Mouse (Mus musculus): ENCODE measurements around the gene Klhl1.
"Not testable (repeated sequence)": the region's sequence is repeated elsewhere in the genome, so short reads cannot be mapped to it uniquely, and the experiment has no call there.

Klhl1 gene

DNA sequence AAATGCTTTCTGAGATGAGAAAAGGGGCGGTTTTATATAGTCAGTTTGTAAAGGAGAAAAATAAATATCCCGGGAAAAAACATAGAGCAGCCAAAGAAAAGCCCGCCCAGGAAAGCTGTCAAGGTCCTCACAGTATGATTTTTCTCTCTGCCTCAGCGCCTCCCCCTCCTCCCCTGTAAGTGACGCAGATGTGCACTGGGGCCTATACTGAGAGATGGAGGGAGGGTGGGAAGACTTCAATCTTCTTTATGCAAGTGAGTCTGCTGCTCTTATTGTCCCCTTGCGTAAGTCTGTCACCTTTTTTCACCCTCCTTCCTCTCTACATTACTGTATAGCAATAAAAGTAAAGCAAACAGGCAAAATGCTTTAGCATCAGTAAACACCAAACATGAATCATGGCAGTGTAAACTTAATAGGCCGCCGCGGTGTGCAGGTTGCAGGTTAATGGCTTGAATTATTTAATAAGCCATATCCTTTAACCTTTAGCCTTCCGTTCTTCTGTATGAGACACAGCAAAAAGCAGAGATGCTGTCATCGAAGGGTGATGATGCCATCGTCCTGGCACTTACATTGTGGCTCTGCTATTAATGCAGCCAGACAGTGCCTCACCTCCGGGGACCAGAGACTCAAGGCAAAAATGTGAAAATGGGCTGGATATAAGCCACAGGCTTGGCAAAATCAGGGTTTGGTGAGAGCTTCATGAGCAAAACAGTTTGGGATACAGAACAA is at the start of gene Klhl1:
Gene Klhl1 (minus strand): TSS at position 149 of the 729 bp plus-strand sequence.
- no peak for DNase-seq (ENCODE audit: low read depth)

DNA sequence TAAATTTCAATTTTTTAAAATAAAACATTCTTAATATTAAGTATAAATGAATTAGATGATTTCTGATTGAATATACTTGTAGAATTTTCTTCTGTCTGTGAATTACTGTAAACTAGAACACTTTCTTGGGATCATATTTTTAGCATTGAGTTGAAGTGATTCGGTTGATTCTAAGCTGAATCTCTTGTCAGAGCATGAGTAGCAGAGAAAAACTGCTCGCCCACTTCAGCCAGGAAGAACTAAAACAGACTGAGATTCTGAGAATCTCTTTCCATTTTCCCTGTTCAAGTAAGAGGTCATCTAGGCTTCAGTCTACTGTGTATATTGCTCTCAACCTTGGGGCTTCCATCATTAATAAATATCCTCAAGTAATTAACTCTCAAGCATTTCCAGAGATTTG is 34.8 kb upstream of the Klhl1 start:
- DNase-seq (ENCODE audit: low read depth): no peak

DNA sequence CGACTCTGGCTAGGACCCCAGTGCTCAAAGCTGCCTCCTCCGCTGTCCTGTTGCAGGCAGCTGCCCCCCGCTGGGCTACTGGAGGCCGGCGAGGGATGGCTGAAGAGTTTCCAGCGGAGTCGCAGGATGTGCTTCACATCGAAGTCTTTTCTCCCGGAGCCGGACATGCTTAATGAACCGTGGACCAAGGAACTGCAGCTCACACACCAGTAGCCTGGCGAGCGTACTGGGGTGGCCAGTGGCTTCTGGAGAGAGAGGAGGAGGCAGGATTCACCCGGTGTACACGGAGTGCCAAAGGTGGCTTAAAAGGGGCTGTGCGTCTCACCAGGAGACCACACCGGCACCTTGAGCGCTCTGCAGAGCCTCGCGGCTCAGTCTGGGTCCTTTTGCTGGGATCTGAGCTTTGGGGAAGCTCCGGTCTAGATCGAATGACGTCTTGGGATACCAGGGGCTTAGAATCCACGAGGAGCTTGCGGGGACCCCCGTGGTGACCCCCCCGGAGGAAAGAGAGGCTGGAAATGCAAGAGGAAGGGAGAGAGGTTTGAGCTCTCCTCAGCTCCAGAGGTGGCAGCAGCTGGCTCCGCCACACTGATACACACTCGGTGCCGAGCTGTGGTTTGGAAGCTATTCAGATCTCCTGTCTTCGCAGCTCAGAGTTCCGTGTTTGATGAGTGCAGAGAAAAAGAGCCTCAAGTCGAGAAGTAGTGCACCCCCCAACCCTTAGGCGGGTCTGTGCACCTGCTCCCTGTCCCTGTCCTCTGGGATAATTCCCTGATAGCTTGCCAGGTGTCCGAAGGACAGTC is 550 bp downstream of the Klhl1 start:
- DNase-seq (ENCODE audit: low read depth): peak; percentile 1

DNA sequence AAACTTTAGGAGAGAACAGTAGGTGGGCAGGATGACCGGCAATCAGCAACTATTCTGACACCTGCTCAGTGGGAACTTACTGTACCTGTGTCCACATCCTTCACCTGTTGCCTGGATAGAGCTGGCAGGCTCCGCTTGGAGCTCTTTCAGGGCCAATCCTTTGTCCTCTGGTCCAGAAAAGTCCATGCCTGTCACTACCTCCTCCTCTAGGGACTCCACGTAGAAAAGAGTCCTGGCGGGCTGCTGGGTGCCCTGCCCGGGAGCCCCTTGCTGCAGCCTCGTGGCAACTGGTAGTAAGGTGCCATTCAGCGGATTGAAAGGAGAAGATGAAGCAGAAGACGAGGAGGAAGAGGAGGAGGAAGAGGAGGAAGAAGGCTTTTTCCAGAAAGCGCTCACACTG is 1.2 kb downstream of the Klhl1 start:
- no peak for DNase-seq (ENCODE audit: low read depth)

GRCm38 (mm10) chr14:96499936-96500335 is 19.0 kb downstream of the Klhl1 start:
- peak; percentile 16 for DNase-seq (ENCODE audit: low read depth)

GRCm38 (mm10) chr14:96471812-96472211 is 47.1 kb downstream of the Klhl1 start:
- no peak for DNase-seq (ENCODE audit: low read depth)

DNA sequence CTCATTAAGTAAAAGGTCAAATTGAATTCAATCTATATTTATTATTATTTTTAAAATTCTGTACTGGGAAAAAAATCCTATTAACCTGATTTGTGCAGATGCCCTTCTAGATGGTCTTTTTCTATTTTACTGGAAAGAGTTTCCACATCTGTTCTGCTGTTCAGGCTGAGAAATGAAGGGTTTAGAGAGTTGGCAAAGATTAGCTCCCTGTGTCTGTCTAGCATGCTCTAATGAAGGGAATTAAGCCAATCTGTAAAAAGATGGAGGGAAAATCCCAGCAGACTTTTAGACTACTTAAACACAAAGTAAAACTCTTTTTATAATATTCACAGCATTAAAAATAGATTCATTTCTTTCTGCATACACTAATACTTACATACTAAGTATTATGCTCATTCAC is 47.6 kb downstream of the Klhl1 start:
- no peak for DNase-seq (ENCODE audit: low read depth)

GRCm38 (mm10) chr14:96461756-96462155 is 57.1 kb downstream of the Klhl1 start:
- no peak for DNase-seq (ENCODE audit: low read depth)

DNA sequence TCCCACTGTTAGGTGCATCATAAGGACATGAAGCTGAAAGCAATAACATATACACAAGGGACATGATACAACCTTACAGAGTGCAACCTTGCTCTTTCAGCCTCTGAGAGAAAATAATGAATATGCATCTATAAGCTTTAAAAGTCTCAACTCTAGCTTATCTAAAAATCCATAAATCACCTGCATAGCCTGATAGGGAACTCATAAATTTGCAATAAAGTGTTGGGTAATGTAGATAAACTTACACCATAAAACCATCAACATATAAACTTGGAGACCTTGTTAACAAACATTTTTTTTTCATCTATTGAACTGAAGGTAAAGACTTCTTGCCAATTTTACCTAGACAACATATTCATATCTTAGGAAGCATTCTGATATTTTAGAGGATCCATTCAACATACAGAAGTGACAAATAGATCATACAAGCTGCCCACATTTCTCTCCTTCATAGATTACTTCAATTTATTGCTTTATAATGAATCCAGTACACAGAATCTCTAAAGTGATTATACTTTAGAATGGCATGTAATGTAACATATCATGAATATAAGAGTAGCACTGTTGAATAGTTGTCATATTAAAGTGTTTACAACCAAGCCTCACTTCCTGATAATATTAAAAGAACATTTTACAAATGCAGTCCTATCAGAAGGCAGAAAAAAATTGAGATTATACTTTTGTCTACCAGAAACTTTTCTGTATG is 126.7 kb downstream of the Klhl1 start:
- DNase-seq (ENCODE audit: low read depth): no peak

DNA sequence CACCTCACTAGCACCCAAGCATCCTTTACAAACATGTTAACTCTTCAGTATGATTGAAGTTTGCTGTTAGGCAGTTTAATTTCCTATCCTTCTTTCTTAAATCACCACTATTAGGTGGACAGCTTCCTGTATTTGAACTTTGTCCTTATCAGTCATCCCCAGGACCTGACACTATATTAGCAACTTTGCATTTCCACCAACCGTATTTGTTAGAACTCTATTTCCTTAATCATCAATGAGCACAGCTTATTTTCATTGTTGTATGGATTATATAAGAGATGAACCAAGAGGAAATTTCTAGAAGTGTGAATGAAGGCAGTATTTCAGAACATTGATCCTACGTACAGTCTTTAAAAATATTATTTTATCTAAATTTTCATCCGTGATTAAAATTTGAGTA is 156.2 kb downstream of the Klhl1 start:
- DNase-seq (ENCODE audit: low read depth): no peak

DNA sequence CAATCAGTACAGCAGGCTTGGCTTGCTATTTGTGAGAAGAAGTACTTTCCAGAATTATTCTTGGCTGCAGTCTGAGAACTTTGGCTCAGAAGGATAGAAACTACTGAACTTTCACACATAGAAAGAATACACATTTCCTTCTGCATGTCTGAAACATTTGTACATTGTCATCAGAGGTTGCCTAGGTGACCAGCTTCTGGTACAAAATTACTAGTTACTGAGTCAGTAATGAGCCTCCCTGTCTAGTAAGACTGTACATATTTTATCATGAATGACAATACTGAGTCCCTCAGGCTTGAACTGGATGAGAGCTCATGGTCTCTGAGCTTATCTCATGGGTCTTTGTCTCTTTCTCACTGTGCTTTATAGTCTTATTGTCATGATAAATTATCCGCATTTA is 170.7 kb downstream of the Klhl1 start:
- DNase-seq (ENCODE audit: low read depth): no peak

DNA sequence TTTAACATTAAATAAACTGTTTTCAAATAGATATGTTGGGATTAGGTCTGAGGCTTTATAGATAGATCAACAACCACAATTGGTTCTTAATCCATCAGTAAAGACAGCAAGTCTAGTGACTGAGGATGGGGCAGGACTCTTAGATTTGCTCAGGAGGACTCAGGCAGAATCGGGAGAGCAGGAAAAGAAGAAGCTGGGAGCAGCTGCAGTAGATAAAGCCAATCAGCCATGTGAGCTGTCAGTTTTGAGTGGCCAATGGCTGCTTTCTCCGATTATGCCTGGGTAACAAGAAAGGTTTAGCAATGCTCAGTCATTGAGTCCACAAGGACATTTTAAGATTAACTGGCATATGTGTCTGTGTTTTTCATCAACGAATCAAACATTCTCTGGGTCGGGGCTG is 187.8 kb downstream of the Klhl1 start:
- no peak for DNase-seq (ENCODE audit: low read depth)

GRCm38 (mm10) chr14:96217805-96218441 is 301.0 kb downstream of the Klhl1 start:
- DNase-seq (ENCODE audit: low read depth): no peak

DNA sequence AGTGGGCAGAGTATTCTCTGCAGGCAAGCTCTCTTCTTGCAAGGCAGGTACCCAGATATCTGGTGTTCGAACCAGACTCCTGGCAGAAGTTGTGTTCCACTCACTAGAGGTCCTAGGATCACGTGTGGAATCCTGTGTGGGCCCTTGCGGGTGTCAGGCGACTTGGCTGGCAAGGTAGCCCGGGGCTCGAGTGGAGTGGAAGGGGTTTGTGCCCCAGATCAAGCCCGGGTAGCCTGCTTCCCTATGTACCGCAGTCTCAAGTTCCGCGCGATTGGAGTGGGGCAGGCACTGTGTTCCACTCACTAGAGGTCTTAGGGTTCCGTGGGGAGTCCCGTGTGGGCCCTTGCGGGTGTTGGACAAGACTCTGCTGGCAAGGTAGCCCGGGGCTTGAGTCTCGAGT is 324.1 kb downstream of the Klhl1 start:
- not testable (repeated sequence) for DNase-seq (ENCODE audit: low read depth)

- DNase-seq (ENCODE audit: low read depth): no peak
These were observed 344.4 kb downstream of the Klhl1 start for GRCm38 (mm10) chr14:96174546-96174945.

DNA sequence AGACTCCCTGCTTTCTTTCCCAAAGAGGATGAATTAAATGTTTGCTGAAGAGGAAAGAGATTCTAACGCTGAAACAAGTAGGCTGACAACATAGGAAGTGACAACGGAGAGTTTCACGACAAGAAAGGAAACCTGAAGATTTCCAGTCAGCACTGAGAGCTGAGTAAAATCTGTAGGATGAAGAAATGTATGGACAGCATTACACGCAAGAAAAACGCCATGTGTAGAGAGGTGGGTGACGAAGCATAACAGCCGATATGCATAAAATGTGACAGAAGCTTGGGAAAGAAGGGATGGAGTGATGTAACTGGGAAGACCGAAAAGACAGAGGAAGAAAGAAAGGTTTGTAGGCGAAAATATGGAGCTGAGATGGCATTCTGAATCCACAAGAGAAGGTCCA is 375.8 kb downstream of the Klhl1 start:
- no peak for DNase-seq (ENCODE audit: low read depth)

DNA sequence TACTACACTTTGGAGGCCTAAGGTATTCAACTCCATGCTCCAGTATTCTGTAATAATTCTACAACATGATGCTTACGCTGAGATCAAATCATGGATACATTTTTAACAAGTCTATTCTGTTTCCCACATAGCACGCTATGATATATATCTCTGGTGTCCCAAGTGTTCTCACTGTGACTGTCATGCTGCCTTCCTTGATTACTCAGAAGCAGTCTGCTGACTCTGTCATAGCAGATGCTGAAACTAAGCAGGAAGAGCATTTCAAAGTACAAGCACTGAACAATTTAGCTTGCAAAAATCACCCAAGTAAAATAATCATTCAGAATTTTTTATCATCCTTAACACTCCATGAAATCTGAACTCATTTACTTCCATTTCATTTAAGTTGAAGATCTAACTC is 378.7 kb downstream of the Klhl1 start:
- no peak for DNase-seq (ENCODE audit: low read depth)

GRCm38 (mm10) chr14:96107396-96107795 is 411.5 kb downstream of the Klhl1 start:
- no peak for DNase-seq (ENCODE audit: low read depth)

DNA sequence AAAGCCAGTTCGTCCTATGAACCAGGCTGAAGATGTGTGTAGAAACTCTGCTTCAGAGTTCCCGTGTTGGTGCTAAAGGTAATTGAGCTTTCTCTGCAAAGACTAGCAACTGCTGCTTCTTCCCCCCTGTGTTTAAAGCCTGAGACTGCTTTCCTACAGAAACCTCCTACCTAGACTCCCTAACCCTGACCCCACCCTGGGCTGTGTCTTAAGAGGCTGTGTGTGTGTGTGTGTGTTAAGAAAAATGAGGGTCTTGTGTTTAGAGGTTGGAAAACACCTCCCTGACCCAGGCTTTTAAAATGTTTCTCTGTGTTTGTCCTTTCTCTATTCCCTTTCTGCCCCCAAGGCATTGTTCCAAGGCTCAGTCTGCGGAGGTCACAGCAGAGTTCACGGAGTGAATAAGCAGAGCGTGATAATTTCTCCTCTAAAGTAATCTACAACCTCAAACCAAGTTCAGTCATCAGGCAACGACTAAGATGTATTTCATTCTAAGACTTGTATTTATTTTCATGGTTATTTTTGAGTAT is 437.2 kb downstream of the Klhl1 start:
- DNase-seq (ENCODE audit: low read depth): no peak

- DNase-seq (ENCODE audit: low read depth): no peak
These were observed 453.0 kb downstream of the Klhl1 start for GRCm38 (mm10) chr14:96065884-96066283.

Measured in NIH3T3 (cell line).